Mouse (Mus musculus): Measurements from ENCODE around the gene Gm28035. TPM values are rescaled to one million over a fixed set of nuclear protein-coding genes. Genes with fewer than 3 reads are reported as not detected.

Gene Gm28035
- total RNA-seq, 2 experiments from 2014 or later, result not detected

GRCm38 (mm10) chr2:30259131-30260064 is 19.0 kb downstream of the Gm28035 start:
- ATAC-seq (replicated peaks; ENCODE audit: low FRiP score, poor library complexity, severe bottlenecking), result no peak

GRCm38 (mm10) chr2:30261064-30261736 is 20.8 kb downstream of the Gm28035 start:
- ATAC-seq (replicated peaks; ENCODE audit: low FRiP score, poor library complexity, severe bottlenecking), result no peak

- ATAC-seq (replicated peaks; ENCODE audit: low FRiP score, poor library complexity, severe bottlenecking), result no peak
Measured at GRCm38 (mm10) chr2:30261921-30262839, 21.8 kb downstream of the Gm28035 start.

GRCm38 (mm10) chr2:30262840-30263441 is 22.6 kb downstream of the Gm28035 start:
- ATAC-seq (replicated peaks; ENCODE audit: low FRiP score, poor library complexity, severe bottlenecking), result no peak

- no peak for ATAC-seq (replicated peaks; ENCODE audit: low FRiP score, poor library complexity, severe bottlenecking)
Measured at GRCm38 (mm10) chr2:30263811-30264210, 23.4 kb downstream of the Gm28035 start.

- ATAC-seq (replicated peaks; ENCODE audit: low FRiP score, poor library complexity, severe bottlenecking), result no peak
Measured at GRCm38 (mm10) chr2:30264671-30265519, 24.5 kb downstream of the Gm28035 start.

- no peak for ATAC-seq (replicated peaks; ENCODE audit: low FRiP score, poor library complexity, severe bottlenecking)
Measured at GRCm38 (mm10) chr2:30265767-30266253, 25.4 kb downstream of the Gm28035 start, which contains the start of gene Phyhd1. Gene Phyhd1, plus strand, starts transcription at chr2:30266203.

- ATAC-seq (replicated peaks; ENCODE audit: low FRiP score, poor library complexity, severe bottlenecking), result no peak
Measured at GRCm38 (mm10) chr2:30266392-30266941, 26.1 kb downstream of the Gm28035 start.

- ATAC-seq (replicated peaks; ENCODE audit: low FRiP score, poor library complexity, severe bottlenecking), result no peak
Measured at GRCm38 (mm10) chr2:30267466-30267865, 27.1 kb downstream of the Gm28035 start.

GRCm38 (mm10) chr2:30268371-30268770 is 28.0 kb downstream of the Gm28035 start:
- ATAC-seq (replicated peaks; ENCODE audit: low FRiP score, poor library complexity, severe bottlenecking), result no peak

- no peak for ATAC-seq (replicated peaks; ENCODE audit: low FRiP score, poor library complexity, severe bottlenecking)
Measured at GRCm38 (mm10) chr2:30269241-30269990, 29.0 kb downstream of the Gm28035 start.

- peak; percentile 72 for ATAC-seq (replicated peaks; ENCODE audit: low FRiP score, poor library complexity, severe bottlenecking)
Measured at GRCm38 (mm10) chr2:30270134-30270533, 29.8 kb downstream of the Gm28035 start.

GRCm38 (mm10) chr2:30280743-30281142 is 40.4 kb downstream of the Gm28035 start, which contains the start of gene Gm28038:
Gene Gm28038, plus strand, starts transcription at chr2:30281043.
- no peak for ATAC-seq (replicated peaks; ENCODE audit: low FRiP score, poor library complexity, severe bottlenecking)

- ATAC-seq (replicated peaks; ENCODE audit: low FRiP score, poor library complexity, severe bottlenecking), result no peak
Measured at GRCm38 (mm10) chr2:30281651-30282050, 41.3 kb downstream of the Gm28035 start.

GRCm38 (mm10) chr2:30283193-30283592 is 42.8 kb downstream of the Gm28035 start:
- ATAC-seq (replicated peaks; ENCODE audit: low FRiP score, poor library complexity, severe bottlenecking), result no peak

GRCm38 (mm10) chr2:30285004-30285403 is 44.6 kb downstream of the Gm28035 start:
- ATAC-seq (replicated peaks; ENCODE audit: low FRiP score, poor library complexity, severe bottlenecking), result no peak

- ATAC-seq (replicated peaks; ENCODE audit: low FRiP score, poor library complexity, severe bottlenecking), result peak; percentile 59
Measured at GRCm38 (mm10) chr2:30285416-30286181, 45.2 kb downstream of the Gm28035 start.

Measured in erythroblast, adult 5-6 weeks (primary cell).